Mouse (Mus musculus): ENCODE measurements around the gene Alad. TPM values are rescaled to one million over a fixed set of nuclear protein-coding genes. Genes with fewer than 3 reads are reported as not detected.

The Alad gene
- total and polyA plus RNA-seq, 2 experiments = 114 to 328 TPM

DNA sequence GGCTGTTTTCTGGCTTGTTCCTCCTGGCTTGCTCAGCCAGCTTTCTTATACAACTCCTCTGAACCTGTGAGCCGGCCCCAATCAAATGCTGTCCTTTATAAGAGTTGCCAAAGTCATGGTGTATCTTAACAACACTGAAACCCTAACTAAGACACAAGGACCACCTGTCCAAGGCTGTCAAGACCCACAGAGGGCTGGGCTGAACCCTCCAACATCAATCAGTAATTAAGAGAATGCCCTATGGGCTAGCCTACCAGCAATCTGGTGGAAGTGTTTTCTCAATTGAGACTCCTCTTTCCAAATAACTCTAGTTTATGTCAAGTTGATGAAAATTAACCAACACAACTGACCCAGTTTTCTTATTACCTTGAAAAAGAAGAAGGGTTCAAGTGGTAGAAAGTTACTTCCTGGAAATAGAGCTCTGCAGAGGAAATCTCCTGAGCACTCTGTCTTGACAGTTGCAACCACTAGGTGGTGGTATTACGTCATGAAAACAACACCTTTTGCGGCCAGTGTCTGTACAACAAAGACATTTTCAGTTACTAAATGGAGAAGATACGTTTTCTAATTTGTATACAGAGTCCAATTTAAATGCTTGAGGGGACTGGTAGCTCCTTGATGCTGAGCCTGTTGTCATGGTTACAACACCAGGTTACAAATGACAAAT, 41.4 kb upstream of the Alad start:
- Histone ChIP-seq H3K4me3 (ENCODE audit: insufficient read depth, low read depth, low read length) (no peak overlapping the region), H3K27me3 (ENCODE audit: control insufficient read depth, insufficient read depth, low read length) (no peaks in the 10 kb centered on the region), H3K79me2 (ENCODE audit: control insufficient read depth, insufficient read depth, low read length) (no peaks in the 10 kb centered on the region), H3K27ac (replicated peaks; ENCODE audit: insufficient read depth, low read depth, low read length) (no peak overlapping the region), H3K4me1 (ENCODE audit: control insufficient read depth, insufficient read depth, low read length) (no peaks in the 10 kb centered on the region), H3K36me3 (ENCODE audit: control insufficient read depth, insufficient read depth, low read length) (no peaks in the 10 kb centered on the region), H3K9ac (ENCODE audit: low read depth, low read length) (no peak overlapping the region)
- TF ChIP-seq CTCF (IDR thresholded peaks at IDR 0.05; ENCODE audit: low read depth, low read length) = peak; percentile 38
- no peak for TF ChIP-seq POLR2A (IDR thresholded peaks at IDR 0.05; ENCODE audit: extremely low read depth, insufficient read depth, low read length)
- WGBS = 24% methylated on average over 4 of the region's 4 CpGs
- DNase-seq (ENCODE audit: extremely low read depth, low read depth, low spot score) = peak; percentile 64

DNA sequence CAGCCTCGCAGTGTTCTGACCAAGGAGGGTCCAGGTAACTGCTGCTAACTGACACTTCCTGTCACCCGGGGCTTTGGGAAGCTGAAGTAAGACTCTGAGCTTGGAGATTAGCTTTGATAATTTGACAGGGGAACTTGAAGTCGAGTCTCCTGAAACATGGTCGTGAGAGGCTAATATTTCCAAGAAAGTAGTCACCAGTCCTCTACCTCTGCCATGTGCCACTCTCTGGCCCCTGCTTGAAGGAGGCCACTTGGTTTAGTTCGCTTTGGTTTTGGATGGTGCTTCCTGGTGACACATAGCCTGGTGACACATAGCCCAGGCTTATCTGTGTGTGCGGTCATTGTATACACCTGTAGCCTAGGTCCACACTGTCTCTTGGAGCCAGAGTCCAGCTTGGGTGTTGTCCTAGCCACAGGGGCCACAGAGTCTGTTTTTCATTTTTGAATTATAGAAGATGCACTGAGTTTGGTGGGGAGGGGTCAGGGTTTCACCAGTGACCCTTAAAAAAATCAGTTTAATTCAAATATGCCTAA, 40.1 kb upstream of the Alad start, which contains the start of gene Rgs3:
Gene Rgs3, plus strand, starts transcription at position 51 of the 533 bp plus-strand sequence.
- H3K4me1 ChIP-seq (ENCODE audit: control insufficient read depth, insufficient read depth, low read length) = no peaks in the 10 kb centered on the region
- H3K27me3 ChIP-seq (ENCODE audit: control insufficient read depth, insufficient read depth, low read length) = no peaks in the 10 kb centered on the region
- no peak for DNase-seq (ENCODE audit: extremely low read depth, low read depth, low spot score)
- no peak for TF ChIP-seq CTCF (IDR thresholded peaks at IDR 0.05; ENCODE audit: low read depth, low read length)
- TF ChIP-seq POLR2A (IDR thresholded peaks at IDR 0.05; ENCODE audit: extremely low read depth, insufficient read depth, low read length) = no peak
- no peaks in the 10 kb centered on the region for H3K36me3 ChIP-seq (ENCODE audit: control insufficient read depth, insufficient read depth, low read length)
- no peaks in the 10 kb centered on the region for H3K79me2 ChIP-seq (ENCODE audit: control insufficient read depth, insufficient read depth, low read length)
- H3K4me3 ChIP-seq (ENCODE audit: insufficient read depth, low read depth, low read length) = no peak within 1 kb of the TSS
- H3K9ac ChIP-seq (ENCODE audit: low read depth, low read length) = no peak within 1 kb of the TSS
- no peak within 1 kb of the TSS for H3K27ac ChIP-seq (replicated peaks; ENCODE audit: insufficient read depth, low read depth, low read length)
- 54% methylated on average over 6 of the region's 6 CpGs for WGBS

DNA sequence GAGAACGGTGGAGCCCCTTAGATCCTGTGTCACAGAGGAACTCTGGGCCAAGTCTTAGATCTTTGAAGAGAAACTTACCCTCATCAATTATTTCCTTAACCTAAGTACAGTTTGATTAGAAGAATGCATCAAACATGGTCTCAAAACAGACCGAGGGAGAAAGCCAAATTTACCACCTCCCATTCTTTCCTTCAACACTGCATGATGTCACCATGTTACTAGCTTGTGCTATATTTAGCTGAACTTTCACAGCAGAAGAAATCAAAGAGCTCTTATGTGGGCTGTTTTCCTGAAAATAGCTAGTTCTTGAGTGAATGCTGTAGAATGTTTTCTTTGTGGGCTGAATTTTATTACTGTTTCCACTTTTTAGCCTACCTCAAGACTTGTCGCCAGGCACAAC, 37.7 kb upstream of the Alad start:
- Histone ChIP-seq H3K4me1 (ENCODE audit: control insufficient read depth, insufficient read depth, low read length) (no peaks in the 10 kb centered on the region), H3K36me3 (ENCODE audit: control insufficient read depth, insufficient read depth, low read length) (no peaks in the 10 kb centered on the region), H3K79me2 (ENCODE audit: control insufficient read depth, insufficient read depth, low read length) (no peaks in the 10 kb centered on the region), H3K27me3 (ENCODE audit: control insufficient read depth, insufficient read depth, low read length) (no peaks in the 10 kb centered on the region), H3K27ac (replicated peaks; ENCODE audit: insufficient read depth, low read depth, low read length) (no peak overlapping the region), H3K4me3 (ENCODE audit: insufficient read depth, low read depth, low read length) (no peak overlapping the region), H3K9ac (ENCODE audit: low read depth, low read length) (no peak overlapping the region)
- WGBS = 73% methylated on average over 3 of the region's 3 CpGs
- TF ChIP-seq CTCF (IDR thresholded peaks at IDR 0.05; ENCODE audit: low read depth, low read length) (no peak), POLR2A (IDR thresholded peaks at IDR 0.05; ENCODE audit: extremely low read depth, insufficient read depth, low read length) (no peak)
- DNase-seq (ENCODE audit: extremely low read depth, low read depth, low spot score) = no peak

DNA sequence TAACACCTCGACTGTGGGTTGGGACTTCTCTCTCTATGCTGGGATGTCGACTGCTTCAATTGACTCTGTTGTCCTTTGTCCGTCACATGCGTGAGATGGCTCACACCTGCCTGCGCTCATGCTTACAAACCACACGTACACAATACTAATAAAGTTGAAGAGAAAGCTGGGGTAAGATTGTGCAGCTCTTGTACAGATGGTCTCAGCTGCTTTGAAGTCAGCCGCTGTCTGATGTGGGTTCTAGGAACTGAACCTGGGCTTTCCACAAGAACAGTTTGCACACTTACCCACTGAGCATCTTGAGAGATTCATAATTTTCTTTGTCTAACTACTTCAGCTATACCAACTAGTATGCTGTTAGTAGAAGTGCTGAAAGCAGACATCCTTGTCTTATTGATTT, 32.2 kb upstream of the Alad start:
- 79% methylated on average over 7 of the region's 7 CpGs for WGBS
- H3K4me3 ChIP-seq (ENCODE audit: insufficient read depth, low read depth, low read length) = no peak overlapping the region
- TF ChIP-seq CTCF (IDR thresholded peaks at IDR 0.05; ENCODE audit: low read depth, low read length) (no peak), POLR2A (IDR thresholded peaks at IDR 0.05; ENCODE audit: extremely low read depth, insufficient read depth, low read length) (no peak)
- H3K9ac ChIP-seq (ENCODE audit: low read depth, low read length) = no peak overlapping the region
- no peaks in the 10 kb centered on the region for H3K79me2 ChIP-seq (ENCODE audit: control insufficient read depth, insufficient read depth, low read length)
- H3K27ac ChIP-seq (replicated peaks; ENCODE audit: insufficient read depth, low read depth, low read length) = no peak overlapping the region
- no peaks in the 10 kb centered on the region for H3K36me3 ChIP-seq (ENCODE audit: control insufficient read depth, insufficient read depth, low read length)
- no peak for DNase-seq (ENCODE audit: extremely low read depth, low read depth, low spot score)
- H3K27me3 ChIP-seq (ENCODE audit: control insufficient read depth, insufficient read depth, low read length) = no peaks in the 10 kb centered on the region
- no peaks in the 10 kb centered on the region for H3K4me1 ChIP-seq (ENCODE audit: control insufficient read depth, insufficient read depth, low read length)

DNA sequence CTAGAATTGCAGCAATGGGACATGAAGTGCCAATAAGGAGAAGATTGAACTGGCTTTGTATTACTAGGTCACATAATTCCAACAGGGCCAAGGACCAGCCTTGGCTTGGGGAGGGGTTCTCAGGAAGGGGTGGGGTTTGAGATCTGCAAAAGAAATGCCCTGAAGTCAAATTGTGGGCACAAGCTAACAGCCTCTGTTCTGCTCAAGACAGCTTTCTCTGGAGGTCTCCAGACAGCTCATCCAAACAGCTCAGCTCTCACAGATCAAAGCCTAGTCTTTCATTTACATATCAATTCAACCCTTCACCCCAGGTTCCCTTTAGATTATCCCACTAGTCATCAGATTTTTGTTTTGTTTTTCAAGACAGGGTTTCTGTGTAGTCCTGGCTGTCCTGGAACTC, 25.1 kb upstream of the Alad start:
- H3K79me2 ChIP-seq (ENCODE audit: control insufficient read depth, insufficient read depth, low read length) = no peaks in the 10 kb centered on the region
- no peaks in the 10 kb centered on the region for H3K4me1 ChIP-seq (ENCODE audit: control insufficient read depth, insufficient read depth, low read length)
- no peak overlapping the region for H3K9ac ChIP-seq (ENCODE audit: low read depth, low read length)
- TF ChIP-seq POLR2A (IDR thresholded peaks at IDR 0.05; ENCODE audit: extremely low read depth, insufficient read depth, low read length) = no peak
- TF ChIP-seq CTCF (IDR thresholded peaks at IDR 0.05; ENCODE audit: low read depth, low read length) = no peak
- H3K36me3 ChIP-seq (ENCODE audit: control insufficient read depth, insufficient read depth, low read length) = no peaks in the 10 kb centered on the region
- DNase-seq (ENCODE audit: extremely low read depth, low read depth, low spot score) = no peak
- no peak overlapping the region for H3K4me3 ChIP-seq (ENCODE audit: insufficient read depth, low read depth, low read length)
- H3K27me3 ChIP-seq (ENCODE audit: control insufficient read depth, insufficient read depth, low read length) = no peaks in the 10 kb centered on the region
- no peak overlapping the region for H3K27ac ChIP-seq (replicated peaks; ENCODE audit: insufficient read depth, low read depth, low read length)

DNA sequence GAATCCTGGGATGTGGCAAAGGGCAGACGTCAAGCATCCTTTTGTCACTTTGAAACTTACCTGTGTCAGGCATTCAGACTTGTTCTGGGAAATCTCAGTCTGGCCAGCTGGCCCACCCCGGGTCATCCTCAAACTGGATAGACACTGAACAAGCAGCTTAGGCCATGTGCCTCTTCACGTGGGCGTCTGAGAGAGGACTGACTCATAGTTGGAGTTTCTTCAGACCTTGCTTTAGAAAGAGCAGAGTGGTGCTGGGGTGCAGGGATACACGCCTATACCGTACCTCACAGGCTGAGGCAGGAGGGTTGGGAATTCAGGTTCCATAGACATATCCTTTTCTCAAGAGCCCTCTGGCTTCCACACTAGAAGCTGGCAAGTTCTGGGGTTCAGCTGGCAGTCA, 24.1 kb upstream of the Alad start:
- WGBS = 92% methylated on average over 6 of the region's 6 CpGs
- H3K9ac ChIP-seq (ENCODE audit: low read depth, low read length) = no peak overlapping the region

More for the DNA sequence above, 24.1 kb upstream of the Alad start:
- no peak for TF ChIP-seq POLR2A (IDR thresholded peaks at IDR 0.05; ENCODE audit: extremely low read depth, insufficient read depth, low read length)
- no peak for TF ChIP-seq CTCF (IDR thresholded peaks at IDR 0.05; ENCODE audit: low read depth, low read length)
- H3K79me2 ChIP-seq (ENCODE audit: control insufficient read depth, insufficient read depth, low read length) = no peaks in the 10 kb centered on the region
- H3K4me1 ChIP-seq (ENCODE audit: control insufficient read depth, insufficient read depth, low read length) = no peaks in the 10 kb centered on the region
- H3K27me3 ChIP-seq (ENCODE audit: control insufficient read depth, insufficient read depth, low read length) = no peaks in the 10 kb centered on the region
- no peaks in the 10 kb centered on the region for H3K36me3 ChIP-seq (ENCODE audit: control insufficient read depth, insufficient read depth, low read length)
- H3K27ac ChIP-seq (replicated peaks; ENCODE audit: insufficient read depth, low read depth, low read length) = no peak overlapping the region
- no peak for DNase-seq (ENCODE audit: extremely low read depth, low read depth, low spot score)
- H3K4me3 ChIP-seq (ENCODE audit: insufficient read depth, low read depth, low read length) = no peak overlapping the region
